Mouse (Mus musculus) left cerebral cortex, adult 9 months (tissue): ENCODE data around the gene Btg2.
A peak's percentile ranks its signal among the peaks of the same experiment; 100 is the strongest.

Experiments used
- DNase-seq, 2 experiments: peaks; one replicate each; pipeline ENCODE4 v3.0.0; 2022; ENCODE audit warnings: low spot score in 2 of 2

Btg2 gene

DNA sequence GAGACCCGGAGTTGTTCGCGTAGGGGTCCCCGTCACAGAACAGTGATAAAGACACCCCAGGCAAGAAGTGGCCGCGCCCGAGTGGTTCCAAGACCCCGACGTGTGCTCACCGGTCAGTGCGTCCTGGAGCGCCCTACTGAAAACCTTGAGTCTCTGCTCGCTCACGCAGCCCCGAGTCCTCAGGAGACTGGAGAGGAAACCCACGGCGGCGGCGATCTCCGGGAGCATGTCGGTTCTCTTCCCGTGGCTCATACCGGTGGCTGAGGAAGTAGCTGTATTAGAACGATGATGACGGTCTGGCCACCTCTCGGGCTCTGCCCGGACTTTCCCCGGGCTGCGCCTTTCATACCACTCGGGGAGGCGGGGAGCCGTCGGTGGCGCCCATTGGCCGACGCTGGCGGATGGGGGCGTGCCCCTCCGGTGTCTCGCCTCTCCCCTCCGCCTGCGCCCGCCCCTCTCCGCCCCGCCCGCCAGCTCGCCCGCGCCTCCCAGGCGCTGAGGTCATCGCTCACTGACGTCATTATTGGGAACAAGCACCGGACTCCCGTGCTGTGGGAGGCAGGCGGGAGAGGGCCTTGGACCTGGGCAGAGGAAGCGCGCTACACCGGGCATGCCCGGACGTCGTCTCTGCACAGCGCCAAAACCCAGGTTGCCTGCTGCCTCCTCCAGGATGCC lies at the start of gene Btg2:
Btg2 (minus strand) TSS at position 319 of the 675 bp plus-strand sequence.
- DNase-seq = peak; percentile 91 to 95

- no peak for DNase-seq
Measured at GRCm38 (mm10) chr1:134122195-134122594, 43.3 kb upstream of the Btg2 start.

- peak in 1 of 2 experiments; percentile 92 for DNase-seq
Measured at GRCm38 (mm10) chr1:134120179-134120578, 41.3 kb upstream of the Btg2 start.

DNA sequence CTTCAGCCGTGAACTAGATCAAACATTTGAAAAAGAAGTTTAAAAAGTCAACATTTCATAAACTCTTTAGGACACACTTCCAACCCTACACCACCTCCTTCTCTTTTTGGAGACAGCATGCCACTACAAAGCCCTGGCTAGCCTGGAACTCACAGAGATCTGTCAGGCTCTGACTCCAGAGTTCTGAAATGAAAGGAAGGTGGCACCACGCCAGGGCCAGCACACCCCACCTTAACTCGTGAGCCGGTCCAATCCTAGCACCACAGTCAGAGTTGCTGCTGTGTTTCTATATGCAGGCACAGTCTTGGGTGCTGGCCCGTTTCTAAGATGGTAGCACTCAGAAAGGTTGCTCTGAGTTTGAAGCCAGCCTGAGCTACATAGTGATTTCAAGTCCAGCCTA lies 38.2 kb upstream of the Btg2 start:
- DNase-seq = no peak

DNA sequence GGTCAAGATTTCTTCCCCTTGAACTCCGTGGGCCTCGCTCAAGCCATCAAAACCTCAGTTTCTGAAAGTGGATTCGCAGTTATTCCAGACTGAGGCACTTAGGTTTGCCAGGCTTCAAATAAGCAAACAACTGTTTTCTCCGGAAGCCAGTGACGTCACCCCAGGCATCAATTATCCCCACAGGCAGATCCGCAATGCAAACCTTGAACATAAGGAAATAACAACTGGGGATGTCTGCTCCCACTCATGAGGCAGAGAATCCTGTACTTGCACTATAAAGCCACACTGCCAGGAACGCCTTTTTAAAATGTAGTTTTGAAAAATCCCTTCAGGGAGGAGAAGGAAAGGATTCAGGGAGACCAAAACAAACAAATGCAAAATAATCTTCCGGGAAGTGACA lies 36.5 kb upstream of the Btg2 start:
- DNase-seq = no peak

- no peak for DNase-seq
Measured at GRCm38 (mm10) chr1:134114730-134115129, 35.8 kb upstream of the Btg2 start.

- DNase-seq = no peak
Measured at GRCm38 (mm10) chr1:134114018-134114417, 35.1 kb upstream of the Btg2 start.

DNA sequence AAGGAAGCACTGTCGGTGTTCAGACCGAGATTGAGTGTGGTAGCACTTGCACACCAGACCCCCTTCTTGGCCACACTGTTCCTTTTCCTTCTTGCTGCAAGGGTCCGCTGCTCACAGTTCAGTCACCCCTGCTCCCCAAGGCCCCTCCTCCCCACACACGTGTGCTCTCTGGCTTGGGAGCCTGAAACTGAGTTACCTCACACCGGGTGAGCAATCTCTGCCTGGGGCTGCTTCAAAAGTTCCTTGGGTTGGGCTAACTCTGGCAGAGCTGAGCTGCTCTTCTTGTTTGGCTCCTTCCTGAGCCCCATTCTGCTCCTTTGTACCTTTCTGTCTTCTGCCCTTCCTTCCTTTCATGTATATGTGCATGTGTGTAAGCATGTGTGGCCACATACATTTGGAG lies 34.6 kb upstream of the Btg2 start:
- no peak for DNase-seq

- DNase-seq = no peak
Measured at GRCm38 (mm10) chr1:134110979-134111378, 32.1 kb upstream of the Btg2 start, which contains the start of gene Chit1. Gene Chit1 (plus strand): TSS chr1:134111242.

GRCm38 (mm10) chr1:134110449-134110848 lies 31.5 kb upstream of the Btg2 start:
- DNase-seq = no peak

DNA sequence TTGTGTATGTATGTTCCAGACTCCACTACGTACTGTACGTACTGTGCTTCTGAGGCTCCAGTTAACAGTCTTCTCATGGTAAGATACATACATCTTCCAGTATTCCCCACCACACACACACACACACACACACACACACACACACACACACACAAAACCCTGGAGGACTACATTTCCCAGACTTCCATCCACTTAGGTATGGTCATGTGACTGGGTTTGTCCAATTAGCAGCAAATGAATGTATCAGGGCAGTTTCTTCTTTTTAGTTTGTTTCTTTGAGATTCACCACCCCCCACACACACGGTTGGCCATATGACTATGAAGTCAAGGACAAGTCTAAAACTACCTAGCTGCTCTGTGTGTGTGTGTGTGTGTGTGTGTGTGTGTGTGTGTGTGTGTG lies 31.1 kb upstream of the Btg2 start:
- DNase-seq = no peak

DNA sequence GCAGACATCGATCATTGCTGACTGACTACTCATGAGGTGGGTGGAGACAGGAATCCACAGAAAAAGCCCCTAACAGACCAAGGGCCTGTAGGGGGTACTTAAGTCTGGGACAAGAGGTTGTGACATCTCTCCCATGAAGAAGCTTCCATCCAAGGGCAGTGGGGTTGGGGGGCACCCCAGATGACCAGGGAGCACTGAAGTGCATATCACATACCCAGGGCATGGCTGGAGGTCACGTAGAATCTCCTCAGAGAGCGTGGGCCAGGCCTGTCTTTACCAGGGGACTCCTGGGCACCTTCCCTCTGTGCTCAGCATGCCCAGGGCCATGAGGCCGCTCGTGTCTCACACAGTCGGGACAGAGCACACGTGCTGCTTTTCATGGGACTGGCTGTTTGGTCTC lies 28.9 kb upstream of the Btg2 start:
- no peak for DNase-seq

DNA sequence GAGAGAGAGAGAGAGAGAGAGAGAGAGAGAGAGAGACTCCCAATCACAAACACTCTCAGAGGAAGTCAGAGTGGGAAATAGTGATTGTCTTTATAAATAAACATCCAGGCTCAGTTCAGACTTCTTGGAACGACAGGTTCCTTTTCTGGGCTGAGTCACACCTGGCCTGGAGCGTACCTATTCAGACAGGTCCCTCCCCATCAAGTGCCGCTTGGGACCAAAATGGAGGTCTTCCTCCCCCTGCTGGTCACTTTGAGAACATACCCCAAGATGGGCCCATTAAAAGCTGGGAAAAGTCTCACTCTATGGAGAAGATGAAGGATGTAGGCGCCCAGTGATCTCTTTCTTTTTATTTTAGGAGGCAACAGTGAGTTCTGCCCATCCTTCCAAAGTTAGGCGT lies 27.8 kb upstream of the Btg2 start:
- peak in 1 of 2 experiments; percentile 75 for DNase-seq

- DNase-seq = no peak
Measured at GRCm38 (mm10) chr1:134105764-134106430, 27.0 kb upstream of the Btg2 start.

GRCm38 (mm10) chr1:134105043-134105763 lies 26.3 kb upstream of the Btg2 start:
- no peak for DNase-seq

DNA sequence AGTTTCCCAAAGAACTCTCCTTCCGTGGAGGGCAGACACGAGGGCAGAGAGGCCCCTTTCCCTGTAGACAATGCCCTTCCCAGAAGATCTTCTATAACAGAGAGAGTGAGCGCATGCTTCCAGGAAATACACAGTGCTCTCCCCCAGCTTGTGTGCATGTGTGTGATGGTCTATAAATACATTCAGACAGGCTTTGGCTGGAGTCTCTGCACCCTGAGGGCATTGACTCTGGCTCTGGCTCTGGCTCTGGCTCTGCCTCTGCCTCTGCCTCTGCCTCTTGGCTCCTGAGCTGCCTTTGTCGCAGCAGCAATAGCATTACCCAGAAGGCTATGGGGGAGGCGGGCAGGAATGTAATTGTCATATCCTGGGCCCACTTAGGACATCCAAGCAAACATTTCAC lies 24.9 kb upstream of the Btg2 start:
- DNase-seq = no peak

GRCm38 (mm10) chr1:134101593-134101992 lies 22.7 kb upstream of the Btg2 start:
- DNase-seq = no peak

DNA sequence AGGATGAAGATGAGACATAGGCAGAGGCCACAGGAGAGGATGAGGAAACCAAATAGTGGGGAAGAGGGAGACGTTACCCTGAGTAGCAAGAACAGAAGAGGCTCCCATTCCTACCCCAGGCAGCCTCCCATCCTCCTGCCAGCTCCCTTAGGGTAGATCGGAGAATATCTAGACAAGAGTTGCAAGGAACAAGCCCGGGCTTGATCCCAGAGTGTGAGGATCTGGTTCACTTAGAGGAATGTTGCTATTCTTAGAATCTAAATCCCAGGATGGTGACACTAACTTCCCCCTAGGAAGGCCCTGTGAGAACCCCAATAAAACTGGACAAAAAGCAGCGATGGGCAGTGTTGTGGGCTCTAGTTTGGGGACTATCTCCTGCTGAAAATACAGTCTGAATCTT lies 22.0 kb upstream of the Btg2 start:
- no peak for DNase-seq

- no peak for DNase-seq
Measured at GRCm38 (mm10) chr1:134100401-134100800, 21.5 kb upstream of the Btg2 start.

GRCm38 (mm10) chr1:134099516-134100235 lies 20.8 kb upstream of the Btg2 start:
- DNase-seq = no peak

DNA sequence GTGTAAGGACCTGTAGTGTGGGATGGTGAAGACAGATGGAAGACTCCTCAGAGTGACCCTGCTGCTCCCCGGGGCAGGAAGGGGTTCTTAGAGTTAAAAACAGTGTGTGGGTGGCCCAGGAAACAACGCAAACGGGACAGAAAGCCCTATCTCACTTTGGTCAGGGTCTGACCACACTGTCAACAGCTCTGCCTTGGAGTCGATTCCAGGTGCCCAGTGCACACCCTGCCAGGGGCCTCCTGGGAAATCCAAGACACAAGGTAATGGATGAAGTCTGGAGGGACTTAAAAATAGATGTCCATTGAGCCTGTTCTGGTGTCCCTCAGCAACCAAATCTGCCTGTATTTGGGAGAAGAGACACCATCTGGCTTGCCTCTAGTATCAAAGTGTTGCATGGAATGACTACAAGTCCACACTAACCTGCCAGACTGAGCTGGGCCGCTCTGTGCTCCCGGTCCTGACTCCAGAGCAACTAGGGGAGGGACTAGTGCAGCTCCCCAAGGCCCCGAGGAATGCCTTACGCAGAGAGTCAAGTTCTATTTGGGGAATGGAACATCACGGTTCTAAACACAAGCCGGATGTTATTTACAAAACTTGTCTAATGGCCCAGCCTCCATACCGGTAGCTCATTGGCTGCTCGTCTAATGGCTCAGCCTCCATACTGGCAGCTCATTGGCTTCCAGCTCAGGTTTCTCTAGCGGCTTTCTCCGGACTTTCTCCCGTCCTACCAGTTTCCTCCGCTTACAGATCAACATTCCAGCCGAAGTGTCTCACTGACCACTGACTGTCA lies 20.0 kb upstream of the Btg2 start:
- DNase-seq = peak; percentile 67 to 74
